Mouse (Mus musculus) intestine, embryonic 15.5 days (tissue): ENCODE measurements at regions not wholly inside any gene's neighbourhood (a gene's known extent, or its start where the extent isn't known, plus 50 kb on each side); places are given as distances from the start of the nearest gene placed in this dataset.

Experiments used
- ATAC-seq: fragments of 200-750 bp; cut with Nextera tagmentation; 2 replicates; pipeline ENCODE4 v1.8.0; 2017; ENCODE audit warnings: moderate TSS enrichment, moderate library complexity
- H3K27ac ChIP-seq: fragments of 300-500 bp; sonication (generic); 2 replicates; pipeline ENCODE4 v1.5.1; 2015; ENCODE audit warnings: mild to moderate bottlenecking, inconsistent platforms
- H3K27me3 ChIP-seq: fragments of 300-500 bp; sonication (generic); replicated peaks from 2 replicates; pipeline ENCODE4 v1.6.1; 2015; ENCODE audit warnings: inconsistent platforms
- H3K36me3 ChIP-seq: fragments of 300-500 bp; sonication (generic); 2 replicates; pipeline ENCODE4 v1.6.1; 2015; ENCODE audit warnings: inconsistent platforms
- H3K4me1 ChIP-seq: fragments of 300-500 bp; sonication (generic); replicated peaks from 2 replicates; pipeline ENCODE4 v1.6.1; 2015; ENCODE audit warnings: inconsistent platforms
- H3K4me2 ChIP-seq: fragments of 300-500 bp; sonication (generic); replicated peaks from 2 replicates; pipeline ENCODE4 v1.6.1; 2015; ENCODE audit warnings: mild to moderate bottlenecking, inconsistent platforms
- H3K4me3 ChIP-seq: fragments of 300-500 bp; sonication (generic); replicated peaks from 2 replicates; pipeline ENCODE4 v1.5.1; 2015; ENCODE audit warnings: inconsistent platforms
- H3K9ac ChIP-seq: fragments of 300-500 bp; sonication (generic); 2 replicates; pipeline ENCODE4 v1.6.1; 2015; ENCODE audit warnings: inconsistent platforms
- H3K9me3 ChIP-seq: fragments of 300-500 bp; sonication (generic); 2 replicates; pipeline ENCODE4 v1.6.1; 2016; ENCODE audit warnings: inconsistent platforms
- WGBS: fragments of 180-500 bp; shearing (Covaris S2); methylation state at CpG from one replicate; pipeline ENCODE4 v1.1.7; 2015; 5-methylcytosine and 5-hydroxymethylcytosine counted together

- 60% methylated on average over 4 of the region's 4 CpGs for WGBS
- Histone ChIP-seq H3K27ac (no peak overlapping the region), H3K4me2 (no peak overlapping the region)
These were observed 184.8 kb upstream of the Gjb5 start for GRCm38 (mm10) chr4:127542771-127543170.

DNA sequence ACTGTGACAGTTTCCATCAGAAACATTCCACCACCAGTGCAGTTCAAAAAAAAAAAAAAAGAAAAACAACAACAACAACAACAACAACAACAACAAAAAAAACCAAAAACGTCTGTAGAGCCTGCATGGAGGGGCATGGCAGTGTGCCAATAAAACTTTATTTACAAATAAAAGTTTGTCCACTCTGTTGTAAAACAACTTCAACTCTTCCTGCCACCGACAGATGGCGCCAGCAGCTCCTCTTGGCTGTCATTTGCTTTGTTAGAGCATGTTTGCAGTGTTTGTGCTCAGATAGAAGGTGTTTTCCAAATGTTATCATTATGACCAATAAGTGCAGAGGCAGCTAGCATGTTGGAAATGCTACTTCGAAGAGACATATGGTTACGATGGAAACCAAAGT is 179.0 kb upstream of the Gjb5 start:
- Histone ChIP-seq H3K27ac (no peak overlapping the region), H3K27me3 (no peaks in the 10 kb centered on the region), H3K4me2 (no peak overlapping the region), H3K36me3 (no peaks in the 10 kb centered on the region), H3K4me3 (no peak overlapping the region), H3K9ac (no peak overlapping the region), H3K4me1 (no peaks in the 10 kb centered on the region), H3K9me3 (no peaks in the 10 kb centered on the region)
- WGBS = 49% methylated on average over 5 of the region's 5 CpGs
- ATAC-seq = no peak

More at GRCm38 (mm10) chr4:127542771-127543170, 184.8 kb upstream of the Gjb5 start:
- ATAC-seq = no peak
- Histone ChIP-seq H3K36me3 (no peaks in the 10 kb centered on the region), H3K4me1 (no peaks in the 10 kb centered on the region), H3K27me3 (no peaks in the 10 kb centered on the region), H3K9me3 (no peaks in the 10 kb centered on the region), H3K4me3 (no peak overlapping the region), H3K9ac (no peak overlapping the region)

- Histone ChIP-seq H3K27ac (no peak overlapping the region), H3K9ac (no peak overlapping the region), H3K4me2 (no peak overlapping the region), H3K36me3 (no peaks in the 10 kb centered on the region), H3K9me3 (no peaks in the 10 kb centered on the region), H3K4me1 (no peaks in the 10 kb centered on the region), H3K4me3 (no peak overlapping the region), H3K27me3 (no peaks in the 10 kb centered on the region)
- no peak for ATAC-seq
- 80% methylated on average over 7 of the region's 7 CpGs for WGBS
These were observed 177.6 kb upstream of the Gjb5 start for GRCm38 (mm10) chr4:127535630-127536029.

GRCm38 (mm10) chr4:127534411-127534810 is 176.4 kb upstream of the Gjb5 start:
- Histone ChIP-seq H3K4me2 (no peak overlapping the region), H3K9me3 (no peaks in the 10 kb centered on the region), H3K9ac (no peak overlapping the region), H3K27ac (no peak overlapping the region), H3K4me1 (no peaks in the 10 kb centered on the region), H3K27me3 (no peaks in the 10 kb centered on the region), H3K4me3 (no peak overlapping the region), H3K36me3 (no peaks in the 10 kb centered on the region)
- 94% methylated on average over 3 of the region's 3 CpGs for WGBS
- no peak for ATAC-seq

DNA sequence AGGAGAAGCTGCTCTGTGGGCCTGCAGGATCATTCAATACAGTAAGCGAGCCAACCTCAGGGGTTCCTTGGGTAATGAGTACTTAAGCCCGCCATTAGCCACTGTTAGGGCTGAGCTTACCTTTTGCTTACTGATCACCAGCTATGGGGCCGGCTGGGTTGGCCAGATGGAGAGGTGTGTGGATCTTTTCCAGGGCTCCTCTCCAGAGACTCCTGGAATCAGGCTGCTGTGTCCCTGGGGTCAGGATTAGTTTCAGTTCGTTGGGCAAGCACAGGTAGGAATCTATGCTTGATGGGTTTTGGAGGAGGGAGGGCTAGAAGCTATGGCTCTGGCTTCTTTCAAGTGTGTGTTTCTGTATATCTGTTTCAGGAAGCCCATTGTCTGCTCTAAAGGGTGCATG is 175.7 kb upstream of the Gjb5 start:
- Histone ChIP-seq H3K27ac (no peak overlapping the region), H3K4me1 (no peaks in the 10 kb centered on the region), H3K4me2 (no peak overlapping the region), H3K9me3 (no peaks in the 10 kb centered on the region), H3K36me3 (no peaks in the 10 kb centered on the region), H3K4me3 (no peak overlapping the region), H3K27me3 (no peaks in the 10 kb centered on the region), H3K9ac (no peak overlapping the region)
- WGBS = 69% methylated on average over 4 of the region's 4 CpGs
- ATAC-seq = no peak

DNA sequence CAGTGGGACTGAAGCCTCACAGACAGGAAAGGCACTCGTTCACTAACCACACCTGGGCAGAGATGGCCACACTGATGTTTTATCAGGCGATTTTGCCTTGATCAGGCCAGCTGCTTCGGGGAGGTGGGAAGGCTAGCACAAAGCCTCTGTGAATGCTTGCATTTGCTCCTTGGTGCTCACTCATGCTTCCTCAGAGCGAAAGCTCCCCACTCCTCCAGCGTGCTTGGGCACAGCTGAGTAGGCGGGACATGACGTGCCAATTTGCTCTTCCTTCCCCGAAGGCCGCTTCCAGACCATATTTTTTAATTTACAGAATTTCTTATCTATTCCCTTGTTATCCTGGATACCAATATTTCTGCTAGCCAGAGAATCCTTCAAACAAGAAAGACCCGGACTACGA is 172.8 kb upstream of the Gjb5 start:
- no peak overlapping the region for H3K4me3 ChIP-seq
- no peak overlapping the region for H3K9ac ChIP-seq
- H3K4me1 ChIP-seq = no peaks in the 10 kb centered on the region
- no peaks in the 10 kb centered on the region for H3K9me3 ChIP-seq
- H3K27me3 ChIP-seq = no peaks in the 10 kb centered on the region
- H3K27ac ChIP-seq = no peak overlapping the region
- 88% methylated on average over 11 of the region's 11 CpGs for WGBS
- no peak for ATAC-seq
- H3K36me3 ChIP-seq = no peaks in the 10 kb centered on the region
- no peak overlapping the region for H3K4me2 ChIP-seq

DNA sequence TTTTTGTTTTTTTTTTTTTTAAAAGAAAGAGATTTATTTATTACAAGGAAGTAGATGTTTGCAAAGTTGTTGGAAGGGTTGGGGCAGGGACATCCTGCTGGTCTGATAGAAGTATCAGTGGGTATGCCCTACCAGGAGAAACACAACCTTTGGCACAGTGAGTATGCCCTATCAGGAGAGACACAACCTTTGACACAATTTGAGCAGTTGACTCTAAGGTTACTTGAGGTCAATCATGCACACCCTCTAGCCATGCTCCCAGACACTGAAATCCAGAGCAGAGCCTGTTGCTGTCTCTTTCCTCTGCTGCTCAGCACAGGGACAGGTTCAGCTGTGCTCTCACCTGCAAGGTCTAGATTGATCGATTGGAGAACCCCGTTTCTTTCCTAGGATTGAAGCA is 164.2 kb upstream of the Gjb5 start:
- H3K9ac ChIP-seq = no peak overlapping the region
- no peak for ATAC-seq
- H3K9me3 ChIP-seq = no peaks in the 10 kb centered on the region
- no peak overlapping the region for H3K4me2 ChIP-seq
- no peak overlapping the region for H3K27ac ChIP-seq
- whole genome bisulfite sequencing = 93% methylated on average over 2 of the region's 2 CpGs
- no peak overlapping the region for H3K4me3 ChIP-seq
- no peaks in the 10 kb centered on the region for H3K27me3 ChIP-seq
- no peaks in the 10 kb centered on the region for H3K4me1 ChIP-seq
- H3K36me3 ChIP-seq = no peaks in the 10 kb centered on the region

- Histone ChIP-seq H3K9me3 (no peaks in the 10 kb centered on the region), H3K4me3 (no peak overlapping the region), H3K4me2 (no peak overlapping the region), H3K9ac (no peak overlapping the region), H3K27ac (no peak overlapping the region), H3K27me3 (no peaks in the 10 kb centered on the region), H3K4me1 (no peaks in the 10 kb centered on the region), H3K36me3 (no peaks in the 10 kb centered on the region)
- ATAC-seq = no peak
- 89% methylated on average over 1 of the region's 1 CpGs for WGBS
These were observed 160.0 kb upstream of the Gjb5 start for GRCm38 (mm10) chr4:127517978-127518377.

DNA sequence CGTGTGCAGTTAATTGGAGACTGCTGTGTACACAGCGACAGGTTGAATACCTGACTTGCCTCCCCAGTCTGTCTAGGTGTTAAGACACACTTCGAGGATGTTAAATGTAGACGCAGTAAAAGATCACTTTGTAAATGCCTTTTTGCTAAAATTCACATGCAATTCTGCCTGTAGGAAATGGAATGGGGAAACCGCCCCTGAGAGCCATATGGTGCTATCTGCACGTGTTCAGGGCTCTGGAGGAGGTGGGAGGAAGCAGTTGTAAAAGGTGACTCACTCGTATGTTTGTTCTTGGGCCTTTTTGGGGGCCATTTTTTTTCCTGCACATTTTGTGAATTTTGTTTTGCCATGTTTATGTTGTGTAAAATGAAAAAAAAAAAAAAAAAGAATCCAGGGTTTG is 159.6 kb upstream of the Gjb5 start:
- ATAC-seq = no peak
- H3K4me1 ChIP-seq = no peaks in the 10 kb centered on the region
- no peaks in the 10 kb centered on the region for H3K9me3 ChIP-seq
- H3K27ac ChIP-seq = no peak overlapping the region
- no peak overlapping the region for H3K4me2 ChIP-seq
- H3K27me3 ChIP-seq = no peaks in the 10 kb centered on the region
- H3K36me3 ChIP-seq = no peaks in the 10 kb centered on the region
- H3K4me3 ChIP-seq = no peak overlapping the region
- WGBS = 73% methylated on average over 7 of the region's 7 CpGs
- H3K9ac ChIP-seq = no peak overlapping the region

GRCm38 (mm10) chr4:127509936-127510335 is 152.0 kb upstream of the Gjb5 start:
- Histone ChIP-seq H3K9ac (no peak overlapping the region), H3K9me3 (no peaks in the 10 kb centered on the region), H3K27ac (no peak overlapping the region)

GRCm38 (mm10) chr4:127502621-127503020 is 144.6 kb upstream of the Gjb5 start:
- 82% methylated on average over 6 of the region's 6 CpGs for WGBS
- H3K4me3 ChIP-seq = no peak overlapping the region
- H3K4me2 ChIP-seq = no peak overlapping the region
- ATAC-seq = no peak
- no peak overlapping the region for H3K9ac ChIP-seq
- no peaks in the 10 kb centered on the region for H3K27me3 ChIP-seq
- H3K27ac ChIP-seq = no peak overlapping the region
- no peaks in the 10 kb centered on the region for H3K4me1 ChIP-seq
- no peaks in the 10 kb centered on the region for H3K36me3 ChIP-seq
- H3K9me3 ChIP-seq = no peaks in the 10 kb centered on the region

More at GRCm38 (mm10) chr4:127509936-127510335, 152.0 kb upstream of the Gjb5 start:
- no peak for ATAC-seq
- Histone ChIP-seq H3K4me1 (no peaks in the 10 kb centered on the region), H3K27me3 (no peaks in the 10 kb centered on the region), H3K4me3 (no peak overlapping the region), H3K36me3 (no peaks in the 10 kb centered on the region), H3K4me2 (no peak overlapping the region)
- 79% methylated on average over 9 of the region's 9 CpGs for WGBS

DNA sequence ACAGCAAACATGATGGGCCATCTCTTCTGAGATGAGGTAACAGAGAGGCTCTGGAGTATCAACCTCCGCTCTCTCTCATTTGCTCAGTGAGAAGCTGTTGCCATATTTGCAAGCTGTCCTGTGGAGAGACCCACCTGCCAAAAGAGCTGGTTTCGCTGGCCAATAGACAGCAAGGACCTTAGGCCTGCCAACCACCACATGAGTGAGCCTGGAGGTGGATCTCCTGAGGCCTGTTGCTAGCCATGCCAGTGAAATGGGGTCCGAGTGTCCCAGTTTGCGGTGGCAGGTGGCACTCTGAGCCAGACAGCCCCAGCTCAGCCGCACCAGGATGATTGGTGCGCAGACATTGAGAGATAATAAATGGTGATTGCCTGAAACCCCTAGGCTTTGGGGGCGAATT is 143.9 kb upstream of the Gjb5 start:
- H3K36me3 ChIP-seq = no peaks in the 10 kb centered on the region
- no peak overlapping the region for H3K27ac ChIP-seq
- WGBS = 92% methylated on average over 7 of the region's 7 CpGs
- H3K9ac ChIP-seq = no peak overlapping the region
- H3K4me3 ChIP-seq = no peak overlapping the region
- no peak for ATAC-seq
- H3K27me3 ChIP-seq = no peaks in the 10 kb centered on the region
- no peak overlapping the region for H3K4me2 ChIP-seq
- H3K4me1 ChIP-seq = no peaks in the 10 kb centered on the region
- H3K9me3 ChIP-seq = no peaks in the 10 kb centered on the region

DNA sequence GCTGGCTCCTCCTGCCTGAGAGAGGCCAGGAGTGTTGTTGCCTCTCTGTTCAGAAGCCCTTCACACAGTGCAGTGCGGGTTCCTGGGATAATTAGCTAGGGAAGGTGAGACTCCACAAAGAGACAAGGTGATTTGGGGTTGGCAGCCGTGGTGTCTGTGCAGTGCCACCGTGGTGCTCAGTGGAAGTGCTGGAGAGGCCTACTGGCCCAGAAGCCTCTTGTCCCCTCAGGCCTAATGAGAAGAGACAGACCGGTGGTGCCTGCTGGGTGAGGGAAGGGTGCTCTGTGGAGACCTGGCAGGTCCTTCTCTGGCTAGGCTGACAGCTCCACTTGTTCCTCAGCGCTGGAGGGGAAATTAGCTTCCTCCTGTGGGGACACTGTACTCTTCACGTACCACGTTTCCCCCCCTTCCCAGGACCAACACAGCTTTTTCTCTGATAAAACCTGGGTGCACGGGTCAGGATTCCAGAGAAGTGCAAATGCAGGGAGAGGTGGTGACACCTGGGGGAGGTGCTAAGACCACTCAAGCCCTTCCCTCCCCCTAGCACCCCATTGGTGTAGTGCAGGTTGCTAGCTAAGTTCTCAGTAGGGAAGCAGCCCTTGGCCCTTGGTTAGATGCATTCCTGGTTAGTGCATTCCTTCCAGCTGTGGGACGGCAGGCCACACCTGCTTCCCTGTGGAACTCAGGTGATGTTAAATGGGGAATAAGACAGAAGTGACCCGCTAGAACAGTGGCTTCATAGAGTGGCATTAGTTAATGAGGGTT is 129.2 kb upstream of the Gjb5 start:
- Histone ChIP-seq H3K9me3 (no peaks in the 10 kb centered on the region), H3K4me1 (no peaks in the 10 kb centered on the region), H3K36me3 (no peaks in the 10 kb centered on the region), H3K27ac (no peak overlapping the region), H3K4me2 (no peak overlapping the region), H3K4me3 (no peak overlapping the region), H3K9ac (no peak overlapping the region), H3K27me3 (no peaks in the 10 kb centered on the region)
- WGBS = 36% methylated on average over 10 of the region's 10 CpGs
- ATAC-seq = no peak
